Mouse (Mus musculus): ENCODE measurements at regions not wholly inside any gene's neighbourhood (a gene's known extent, or its start where the extent isn't known, plus 50 kb on each side); places are given as distances from the start of the nearest gene placed in this dataset.

DNA sequence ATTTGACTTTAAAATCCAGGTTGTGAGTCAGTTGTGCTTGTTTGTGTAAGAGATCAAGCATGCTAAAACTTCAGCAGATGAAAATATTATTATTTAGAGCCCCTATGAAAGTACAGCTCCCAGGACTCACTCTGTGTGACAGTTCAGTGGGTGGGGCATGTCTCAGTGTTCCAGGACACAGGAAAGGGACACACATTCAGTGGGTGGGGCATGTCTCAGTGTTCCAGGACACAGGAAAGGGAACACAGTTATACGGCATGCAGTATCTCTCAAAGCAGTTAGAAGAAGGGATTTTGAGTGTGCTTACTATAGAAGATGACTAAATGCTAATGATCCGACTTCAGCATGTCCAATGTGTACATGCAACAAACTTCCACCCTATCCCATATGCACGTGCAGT lies 60.9 kb upstream of the Nkx2-2 start:
- TF ChIP-seq CTCF (IDR thresholded peaks at IDR 0.05; ENCODE audit: low read depth) (no peak), EP300 (IDR thresholded peaks at IDR 0.05; ENCODE audit: low read depth) (no peak)
